Mouse (Mus musculus) neural tube, embryonic 13.5 days (tissue): ENCODE results near the gene Duxbl1. TPM values are rescaled to one million over a fixed set of nuclear protein-coding genes. Genes with fewer than 3 reads are reported as not detected.
"Not testable (repeated sequence)": the region's sequence is repeated elsewhere in the genome, so short reads cannot be mapped to it uniquely, and the experiment has no call there.

ENCODE experiments used
- ATAC-seq: fragments of 200-750 bp; cut with Nextera tagmentation; 2 replicates; pipeline ENCODE4 v1.8.0; 2017; ENCODE audit warnings: low read depth, mild to moderate bottlenecking, moderate TSS enrichment, moderate library complexity
- H3K27ac ChIP-seq: fragments of 300-500 bp; sonication (generic); replicated peaks from 2 replicates; pipeline ENCODE4 v1.5.1; 2015; ENCODE audit warnings: moderate library complexity, mild to moderate bottlenecking, inconsistent platforms
- H3K27me3 ChIP-seq: fragments of 300-500 bp; sonication (generic); 2 replicates; pipeline ENCODE4 v1.6.1; 2015; ENCODE audit warnings: mild to moderate bottlenecking, inconsistent platforms
- H3K36me3 ChIP-seq: fragments of 300-500 bp; sonication (generic); 2 replicates; pipeline ENCODE4 v1.6.1; 2015; ENCODE audit warnings: mild to moderate bottlenecking, inconsistent platforms
- H3K4me1 ChIP-seq: fragments of 300-500 bp; sonication (generic); replicated peaks from 2 replicates; pipeline ENCODE4 v1.6.1; 2015; ENCODE audit warnings: inconsistent platforms
- H3K4me2 ChIP-seq: fragments of 300-500 bp; sonication (generic); 2 replicates; pipeline ENCODE4 v1.6.1; 2015; ENCODE audit warnings: inconsistent platforms, mild to moderate bottlenecking, moderate library complexity
- H3K4me3 ChIP-seq: fragments of 300-500 bp; sonication (generic); 2 replicates; pipeline ENCODE4 v1.5.1; 2015; ENCODE audit warnings: mild to moderate bottlenecking, inconsistent platforms
- H3K9ac ChIP-seq: fragments of 300-500 bp; sonication (generic); 2 replicates; pipeline ENCODE4 v1.6.1; 2015; ENCODE audit warnings: moderate library complexity, mild to moderate bottlenecking, inconsistent platforms
- H3K9me3 ChIP-seq: fragments of 300-500 bp; sonication (generic); 2 replicates; pipeline ENCODE4 v1.6.1; 2016; ENCODE audit warnings: inconsistent platforms
- WGBS: fragments of 180-500 bp; shearing (Covaris S2); methylation state at CpG from one replicate; pipeline ENCODE4 v1.1.7; 2015; 5-methylcytosine and 5-hydroxymethylcytosine counted together
- polyA plus RNA-seq: library from polyadenylated mRNA; unstranded; fragments of >200 nt; fragmentation: Nextera tagmentation; extraction: Ambion mirVana; gene quantifications from 2 replicates; pipeline ENCODE4 v1.2.1, GENCODE M21; 2015

The Duxbl1 gene
- 3.0 and 3.1 TPM in 2 replicates for polyA plus RNA-seq

GRCm38 (mm10) chr14:25978371-25979241 lies at the start of gene Duxbl1:
Gene Duxbl1, plus strand, starts transcription at chr14:25978577.
- peak within 1 kb of the TSS; percentile 94 for H3K27ac ChIP-seq
- H3K4me3 ChIP-seq = peak within 1 kb of the TSS; percentile 25
- not testable (repeated sequence) for H3K4me1 ChIP-seq, H3K27me3 ChIP-seq, H3K36me3 ChIP-seq, H3K9me3 ChIP-seq
- ATAC-seq = peak; percentile 95
- no CpG with 5 or more reads among the region's 25 CpGs for WGBS
- peak within 1 kb of the TSS; percentile 62; the same call in 1 of the 2 replicates for H3K9ac ChIP-seq
- H3K4me2 ChIP-seq = peak within 1 kb of the TSS; percentile 46

- H3K9ac ChIP-seq, ATAC-seq, H3K9me3 ChIP-seq, H3K4me2 ChIP-seq, H3K27me3 ChIP-seq, H3K4me3 ChIP-seq, H3K4me1 ChIP-seq, H3K27ac ChIP-seq, H3K36me3 ChIP-seq: not testable (repeated sequence)
- WGBS = no CpG with 5 or more reads among the region's 5 CpGs
Measured at GRCm38 (mm10) chr14:25936867-25937630, 41.3 kb upstream of the Duxbl1 start.

- H3K4me1 ChIP-seq, H3K4me2 ChIP-seq, H3K4me3 ChIP-seq, H3K27me3 ChIP-seq, H3K9ac ChIP-seq, H3K27ac ChIP-seq, H3K9me3 ChIP-seq, ATAC-seq, H3K36me3 ChIP-seq: not testable (repeated sequence)
- no CpG with 5 or more reads among the region's 8 CpGs for WGBS
Measured at GRCm38 (mm10) chr14:25938004-25938403, 40.4 kb upstream of the Duxbl1 start, which contains the start of gene Cphx1. Gene Cphx1, plus strand, starts transcription at chr14:25938304.

GRCm38 (mm10) chr14:25957861-25958260 lies 20.5 kb upstream of the Duxbl1 start:
- not testable (repeated sequence) for ATAC-seq

GRCm38 (mm10) chr14:25979242-25979941 lies 1.0 kb downstream of the Duxbl1 start:
- H3K4me1 ChIP-seq, H3K9me3 ChIP-seq, H3K36me3 ChIP-seq, H3K27me3 ChIP-seq: not testable (repeated sequence)
- peak; percentile 66 for ATAC-seq
- Histone ChIP-seq H3K4me2 (peak overlapping the region; percentile 46), H3K4me3 (peak overlapping the region; percentile 25), H3K27ac (peak overlapping the region; percentile 94), H3K9ac (peak overlapping the region; percentile 62; the same call in 1 of the 2 replicates)
- WGBS = under 1% methylated on average over 7 of the region's 13 CpGs

More at GRCm38 (mm10) chr14:25957861-25958260, 20.5 kb upstream of the Duxbl1 start:
- H3K9me3 ChIP-seq, H3K27ac ChIP-seq, H3K4me2 ChIP-seq, H3K9ac ChIP-seq, H3K4me1 ChIP-seq, H3K36me3 ChIP-seq, H3K4me3 ChIP-seq, H3K27me3 ChIP-seq: not testable (repeated sequence)
- no CpG with 5 or more reads among the region's 3 CpGs for WGBS

- ATAC-seq, H3K9me3 ChIP-seq, H3K36me3 ChIP-seq, H3K4me3 ChIP-seq, H3K27me3 ChIP-seq, H3K27ac ChIP-seq, H3K4me2 ChIP-seq, H3K9ac ChIP-seq, H3K4me1 ChIP-seq: not testable (repeated sequence)
- 85% methylated on average over 5 of the region's 9 CpGs for WGBS
Measured at GRCm38 (mm10) chr14:25981880-25982279, 3.5 kb downstream of the Duxbl1 start.

GRCm38 (mm10) chr14:26007462-26007861 lies 29.1 kb downstream of the Duxbl1 start:
- not testable (repeated sequence) for H3K36me3 ChIP-seq, ATAC-seq, H3K4me2 ChIP-seq, H3K27ac ChIP-seq, H3K9ac ChIP-seq, H3K4me1 ChIP-seq, H3K9me3 ChIP-seq, H3K4me3 ChIP-seq, H3K27me3 ChIP-seq
- no CpG with 5 or more reads among the region's 2 CpGs for WGBS

- H3K36me3 ChIP-seq, H3K4me3 ChIP-seq, H3K9ac ChIP-seq, H3K27me3 ChIP-seq, ATAC-seq, H3K9me3 ChIP-seq, H3K27ac ChIP-seq, H3K4me1 ChIP-seq, H3K4me2 ChIP-seq: not testable (repeated sequence)
- WGBS = no CpG with 5 or more reads among the region's 7 CpGs
Measured at GRCm38 (mm10) chr14:26016414-26016813, 38.0 kb downstream of the Duxbl1 start.

GRCm38 (mm10) chr14:26021555-26021954 lies 43.2 kb downstream of the Duxbl1 start:
- H3K4me1 ChIP-seq, H3K4me2 ChIP-seq, H3K9ac ChIP-seq, H3K36me3 ChIP-seq, H3K4me3 ChIP-seq, H3K27ac ChIP-seq, ATAC-seq, H3K9me3 ChIP-seq, H3K27me3 ChIP-seq: not testable (repeated sequence)
- WGBS = no CpG with 5 or more reads among the region's 9 CpGs

- H3K36me3 ChIP-seq, H3K4me2 ChIP-seq, H3K9ac ChIP-seq, H3K27me3 ChIP-seq, H3K9me3 ChIP-seq, H3K27ac ChIP-seq, ATAC-seq, H3K4me3 ChIP-seq, H3K4me1 ChIP-seq: not testable (repeated sequence)
- no CpG with 5 or more reads among the region's 6 CpGs for WGBS
Measured at GRCm38 (mm10) chr14:26022831-26023230, 44.5 kb downstream of the Duxbl1 start.

GRCm38 (mm10) chr14:26025653-26026052 lies 47.3 kb downstream of the Duxbl1 start:
- no CpG with 5 or more reads among the region's 12 CpGs for WGBS
- H3K9ac ChIP-seq, ATAC-seq, H3K4me1 ChIP-seq, H3K36me3 ChIP-seq, H3K9me3 ChIP-seq, H3K4me3 ChIP-seq, H3K27me3 ChIP-seq, H3K27ac ChIP-seq, H3K4me2 ChIP-seq: not testable (repeated sequence)

GRCm38 (mm10) chr14:26034364-26034763 lies 56.0 kb downstream of the Duxbl1 start:
- H3K9me3 ChIP-seq, H3K36me3 ChIP-seq, H3K9ac ChIP-seq, H3K27me3 ChIP-seq, H3K4me2 ChIP-seq, ATAC-seq, H3K27ac ChIP-seq, H3K4me1 ChIP-seq, H3K4me3 ChIP-seq: not testable (repeated sequence)
- WGBS = no CpG with 5 or more reads among the region's 3 CpGs
